Mouse (Mus musculus) megakaryocyte, adult 5-6 weeks (primary cell): ENCODE data around the gene Numa1. TPM values are rescaled to one million over a fixed set of nuclear protein-coding genes. Genes with fewer than 3 reads are reported as not detected.
"Not testable (repeated sequence)": the region's sequence is repeated elsewhere in the genome, so short reads cannot be mapped to it uniquely, and the experiment has no call there.

Experiments
- ATAC-seq: 2 replicates; pipeline ENCODE4 v1.8.0; 2016; ENCODE audit warnings: mild to moderate bottlenecking, inconsistent platforms; ENCODE audit not compliant: poor library complexity, severe bottlenecking
- total RNA-seq, 2 experiments: library from RNA; stranded (forward) in 1 of 2; stranded (reverse) in 1 of 2; fragments of 153-499, 151-499 nt in 1 of 2; fragments of 221-1000, 200-1000 nt in 1 of 2; gene quantifications; 2 replicates each; pipeline versions ENCODE4 v1.2.3 to v1.2.4; 2015 to 2017

Gene Numa1
- total RNA-seq, 2 experiments from 2014 or later: 71.4 to 122 TPM

GRCm38 (mm10) chr7:101973730-101974129 lies 39.8 kb downstream of the Numa1 start:
- no peak for ATAC-seq

GRCm38 (mm10) chr7:101974505-101974904 lies 40.6 kb downstream of the Numa1 start:
- ATAC-seq: no peak

GRCm38 (mm10) chr7:101982735-101983134 lies 48.8 kb downstream of the Numa1 start:
- no peak for ATAC-seq

- ATAC-seq: no peak
Measured at GRCm38 (mm10) chr7:101985081-101985480, 51.2 kb downstream of the Numa1 start.

GRCm38 (mm10) chr7:101994241-101994640 lies 60.3 kb downstream of the Numa1 start:
- ATAC-seq: no peak

GRCm38 (mm10) chr7:101998194-101998927 lies 64.5 kb downstream of the Numa1 start:
- peak; percentile 89 for ATAC-seq

- ATAC-seq: no peak
Measured at GRCm38 (mm10) chr7:101999461-102000151, 65.7 kb downstream of the Numa1 start.

GRCm38 (mm10) chr7:102000296-102000695 lies 66.4 kb downstream of the Numa1 start:
- no peak for ATAC-seq

GRCm38 (mm10) chr7:102000921-102001630 lies 67.2 kb downstream of the Numa1 start:
- no peak for ATAC-seq

GRCm38 (mm10) chr7:102006520-102006919 lies 72.6 kb downstream of the Numa1 start:
- no peak for ATAC-seq

GRCm38 (mm10) chr7:102011855-102012254 lies 77.9 kb downstream of the Numa1 start:
- ATAC-seq: no peak

GRCm38 (mm10) chr7:102013416-102013815 lies 79.5 kb downstream of the Numa1 start:
- ATAC-seq: no peak

- no peak for ATAC-seq
Measured at GRCm38 (mm10) chr7:102014995-102015394, 81.1 kb downstream of the Numa1 start.

- peak; percentile 47 for ATAC-seq
Measured at GRCm38 (mm10) chr7:102016936-102017335, 83.0 kb downstream of the Numa1 start.

- peak; percentile 17; the same call in 1 of the 2 replicates for ATAC-seq
Measured at GRCm38 (mm10) chr7:102017452-102017851, 83.5 kb downstream of the Numa1 start.

GRCm38 (mm10) chr7:102018034-102018433 lies 84.1 kb downstream of the Numa1 start:
- ATAC-seq: no peak

GRCm38 (mm10) chr7:102018590-102018989 lies 84.7 kb downstream of the Numa1 start, which contains the start of gene Il18bp:
Gene Il18bp (minus strand): TSS chr7:102018690.
- ATAC-seq: no peak

GRCm38 (mm10) chr7:102019362-102019761 lies 85.5 kb downstream of the Numa1 start:
- peak; percentile 76 for ATAC-seq

- ATAC-seq: not testable (repeated sequence)
Measured at GRCm38 (mm10) chr7:102020934-102021333, 87.0 kb downstream of the Numa1 start.

GRCm38 (mm10) chr7:102023821-102024220 lies 89.9 kb downstream of the Numa1 start:
- no peak for ATAC-seq
